Comparison of ENCODE assay signal across 7 mouse cellular contexts in genomic region chr4:117550140-117550851, GRCm38 (mm10). TPM values are rescaled to one million over a fixed set of nuclear protein-coding genes. Genes with fewer than 3 reads are reported as not detected.
DNase-seq lines count a peak whose midpoint lies in the region; ATAC-seq lines count a peak whose summit lies in the region.

TSS of gene Eri3 (plus strand) at chr4:117550365.

- H3K27me3 ChIP-seq in intestine, embryonic 15.5 days (replicated peaks), result no peaks in the 10 kb centered on the region
- no peaks in the 10 kb centered on the region for H3K27me3 ChIP-seq in midbrain, embryonic 10.5 days (ENCODE audit: low read depth, poor library complexity, severe bottlenecking)

- intact Hi-C loops in gastrocnemius, postnatal 36 days (cut with DNase I), result loop anchor here (10.0 kb wide), 1 partner anchor 125 kb away; no protein-coding TSS in a partner anchor
- intact Hi-C loops in left cerebral cortex, postnatal 25 days (cut with DNase I), result no loop called here

- H3K36me3 ChIP-seq in intestine, embryonic 15.5 days, result no peaks in the 10 kb centered on the region
- peaks cover 13% of the 10 kb centered on the region for H3K36me3 ChIP-seq in midbrain, embryonic 10.5 days

- DNase-seq in adrenal gland, adult 2 months, result peak; percentile 99
- DNase-seq in embryo, embryonic 11.5 days (ENCODE audit: low read depth, low spot score), result peak; percentile 95
- DNase-seq in gastrocnemius, postnatal 36 days, result peak; percentile 96 to 97
- peak; percentile 97 to 99 for DNase-seq in left cerebral cortex, postnatal 25 days (ENCODE audit: low spot score in 2 of 2)
- DNase-seq in midbrain, embryonic 10.5 days (ENCODE audit: low spot score), result peak; percentile 98
- DNase-seq in right cerebral cortex, postnatal 4 days, result peak; percentile 95

- under 1% methylated on average over 52 of the region's 53 CpGs for WGBS in intestine, embryonic 15.5 days
- under 1% methylated on average over 53 of the region's 53 CpGs for WGBS in midbrain, embryonic 10.5 days

- H3K4me3 ChIP-seq in intestine, embryonic 15.5 days (replicated peaks), result peak within 1 kb of the TSS; percentile 90
- H3K4me3 ChIP-seq in midbrain, embryonic 10.5 days, result peak within 1 kb of the TSS; percentile 89

- ATAC-seq in intestine, embryonic 15.5 days, result peak; percentile 100

- H3K4me2 ChIP-seq in intestine, embryonic 15.5 days (replicated peaks), result peak within 1 kb of the TSS; percentile 84

- H3K27ac ChIP-seq in intestine, embryonic 15.5 days, result peak within 1 kb of the TSS; percentile 64
- peak within 1 kb of the TSS; percentile 94 for H3K27ac ChIP-seq in midbrain, embryonic 10.5 days (replicated peaks)

- H3K9me3 ChIP-seq in intestine, embryonic 15.5 days, result no peaks in the 10 kb centered on the region
- H3K9me3 ChIP-seq in midbrain, embryonic 10.5 days (replicated peaks), result no peaks in the 10 kb centered on the region

- H3K4me1 ChIP-seq in intestine, embryonic 15.5 days (replicated peaks), result peaks cover 16% of the 10 kb centered on the region; the same call in 1 of the 2 replicates
- peaks cover 22% of the 10 kb centered on the region for H3K4me1 ChIP-seq in midbrain, embryonic 10.5 days

- peak within 1 kb of the TSS; percentile 72 for H3K9ac ChIP-seq in intestine, embryonic 15.5 days

RNA-seq across cellular contexts. Expression of gene Eri3, which starts in this region (rescaled TPM):
- 10 to 100 TPM; 60.3 to 69.1 TPM for total RNA-seq in adrenal gland, adult 2 months (2021)
- 131 and 142 TPM in 2 replicates for polyA plus RNA-seq in adrenal gland, adult 2 months (2012; rRNA removed)
- total RNA-seq in gastrocnemius, postnatal 36 days (2021), result 10 to 100 TPM; 78.4 to 92.3 TPM
- 95.5 and 102 TPM in 2 replicates for polyA plus RNA-seq in intestine, embryonic 15.5 days (2015; fragmentation: Nextera tagmentation; extraction: Ambion mirVana)
- 100 to 1,000 TPM; 183 to 214 TPM for total RNA-seq in left cerebral cortex, postnatal 25 days (2021)
- 111 and 139 TPM in 2 replicates for polyA plus RNA-seq in midbrain, embryonic 10.5 days (2016; fragmentation: Nextera tagmentation; extraction: Ambion mirVana)

Comparison
In these comparisons a context has a peak if more than half of its experiments do, and no peak if none do; other contexts are left out.
1. Peak in every context shown above with its lines: DNase-seq, ATAC-seq, H3K4me3 ChIP-seq and H3K27ac ChIP-seq.